Mouse (Mus musculus) spleen, adult 2 months (tissue): ENCODE measurements around the gene Fam160a1.

Experiments
- CTCF ChIP-seq: fragments of 200-500 bp; IDR thresholded peaks from 2 replicates; pipeline ENCODE4 v1.5.1; 2011; ENCODE audit warnings: mild to moderate bottlenecking, inconsistent platforms; ENCODE audit not compliant: insufficient read depth, insufficient read length, insufficient replicate concordance; ENCODE audit errors: extremely low read depth
- POLR2A ChIP-seq: fragments of 200-500 bp; IDR thresholded peaks from 2 replicates; pipeline ENCODE4 v1.6.1; 2011; ENCODE audit warnings: low read depth, low read length, inconsistent platforms

GRCm38 (mm10) chr3:85757435-85757834 lies 59.7 kb downstream of the Fam160a1 start:
- TF ChIP-seq CTCF (no peak), POLR2A (no peak)
